Mouse (Mus musculus) embryonic facial prominence, embryonic 11.5 days (tissue): Measurements from ENCODE around the gene Dbi. TPM values are rescaled to one million over a fixed set of nuclear protein-coding genes. Genes with fewer than 3 reads are reported as not detected.

Source experiments
- ATAC-seq: fragments of 200-750 bp; cut with Nextera tagmentation; replicated peaks from 2 replicates; pipeline ENCODE4 v1.8.0; 2017; ENCODE audit warnings: low read depth; ENCODE audit not compliant: insufficient number of reproducible peaks, low FRiP score, low TSS enrichment
- DNase-seq: peaks from one replicate; pipeline ENCODE4 v3.0.0-alpha.2; 2015; ENCODE audit warnings: low spot score
- H3K27ac ChIP-seq: fragments of 300-500 bp; sonication (generic); replicated peaks from 2 replicates; pipeline ENCODE4 v1.5.1; 2014; ENCODE audit warnings: mild to moderate bottlenecking, low read depth, low read length, control low read depth
- H3K27me3 ChIP-seq: fragments of 300-500 bp; sonication (generic); 2 replicates; pipeline ENCODE4 v1.6.1; 2014; ENCODE audit warnings: mild to moderate bottlenecking, low read length, moderate library complexity, mixed read lengths; ENCODE audit not compliant: control insufficient read depth, insufficient read depth
- H3K36me3 ChIP-seq: fragments of 300-500 bp; sonication (generic); replicated peaks from 2 replicates; pipeline ENCODE4 v1.6.1; 2014; ENCODE audit warnings: low read depth, mild to moderate bottlenecking, low read length, moderate library complexity, mixed read lengths; ENCODE audit not compliant: control insufficient read depth, insufficient read depth
- H3K4me1 ChIP-seq: fragments of 300-500 bp; sonication (generic); 2 replicates; pipeline ENCODE4 v1.6.1; 2014; ENCODE audit warnings: low read length, mixed read lengths; ENCODE audit not compliant: control insufficient read depth, insufficient read depth
- H3K4me2 ChIP-seq: fragments of 300-500 bp; sonication (generic); 2 replicates; pipeline ENCODE4 v1.6.1; 2014; ENCODE audit warnings: low read depth, mild to moderate bottlenecking, control low read depth, low read length, moderate library complexity
- H3K4me3 ChIP-seq: fragments of 300-500 bp; sonication (generic); 2 replicates; pipeline ENCODE4 v1.5.1; 2014; ENCODE audit warnings: low read depth, low read length, control low read depth
- H3K9ac ChIP-seq: fragments of 300-500 bp; sonication (generic); replicated peaks from 2 replicates; pipeline ENCODE4 v1.6.1; 2014; ENCODE audit warnings: mild to moderate bottlenecking, control low read depth, low read length
- H3K9me3 ChIP-seq: fragments of 300-500 bp; sonication (generic); replicated peaks from 2 replicates; pipeline ENCODE4 v1.6.1; 2016; ENCODE audit warnings: mild to moderate bottlenecking, low read length, inconsistent platforms, mixed read lengths; ENCODE audit not compliant: control insufficient read depth
- WGBS: fragments of 180-500 bp; shearing (Covaris S2); extraction: QIAGEN DNeasy Blood & Tissue Kit; methylation state at CpG from one replicate; pipeline ENCODE4 v1.1.7; 2014; 5-methylcytosine and 5-hydroxymethylcytosine counted together
- polyA plus RNA-seq: library from polyadenylated mRNA; unstranded; fragments of >200 nt; fragmentation: Nextera tagmentation; extraction: Ambion mirVana; gene quantifications from 2 replicates; pipeline ENCODE4 v1.2.1, GENCODE M21; 2014

Gene Dbi
- polyA plus RNA-seq, 1 experiment from 2014 or later, result 674 TPM

GRCm38 (mm10) chr1:120126318-120126717 is 5.4 kb upstream of the Dbi start:
- 71% methylated on average over 9 of the region's 9 CpGs for WGBS

GRCm38 (mm10) chr1:120125471-120125870 is 4.6 kb upstream of the Dbi start:
- DNase-seq (no peak), ATAC-seq (no peak)
- no peaks in the 10 kb centered on the region for H3K36me3 ChIP-seq
- no peak overlapping the region for H3K9ac ChIP-seq
- H3K27me3 ChIP-seq, result no peaks in the 10 kb centered on the region
- H3K4me3 ChIP-seq, result no peak overlapping the region
- 78% methylated on average over 6 of the region's 6 CpGs for WGBS
- H3K4me2 ChIP-seq, result no peak overlapping the region
- no peak overlapping the region for H3K27ac ChIP-seq
- H3K9me3 ChIP-seq, result no peaks in the 10 kb centered on the region
- no peaks in the 10 kb centered on the region for H3K4me1 ChIP-seq

More at GRCm38 (mm10) chr1:120126318-120126717, 5.4 kb upstream of the Dbi start:
- Histone ChIP-seq H3K27ac (no peak overlapping the region), H3K36me3 (no peaks in the 10 kb centered on the region), H3K4me3 (no peak overlapping the region), H3K9ac (no peak overlapping the region), H3K9me3 (no peaks in the 10 kb centered on the region), H3K27me3 (no peaks in the 10 kb centered on the region), H3K4me2 (no peak overlapping the region), H3K4me1 (no peaks in the 10 kb centered on the region)
- ATAC-seq (no peak), DNase-seq (no peak)

DNA sequence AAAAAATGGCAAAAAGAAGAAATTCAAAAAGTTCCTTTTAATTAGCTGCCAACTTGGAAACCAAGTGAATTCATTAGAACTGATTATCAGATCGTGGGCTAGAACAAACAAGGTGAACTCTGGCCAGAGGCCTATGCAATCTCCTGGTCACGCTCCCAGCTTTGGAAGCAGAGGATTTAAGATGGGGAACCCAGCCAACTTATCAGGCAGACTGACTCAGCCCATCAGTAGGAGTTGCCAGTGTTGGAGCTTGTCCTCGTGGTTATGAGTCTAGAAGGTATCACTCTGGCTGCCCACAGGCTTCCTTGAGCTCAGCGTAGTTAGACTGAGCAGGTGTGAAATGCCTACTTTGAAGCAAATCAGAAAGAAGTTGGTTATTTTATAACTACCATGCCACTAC is 4.0 kb upstream of the Dbi start:
- Histone ChIP-seq H3K36me3 (no peaks in the 10 kb centered on the region), H3K9ac (no peak overlapping the region), H3K27ac (no peak overlapping the region), H3K27me3 (no peaks in the 10 kb centered on the region), H3K4me2 (no peak overlapping the region), H3K4me1 (peaks cover 2% of the 10 kb centered on the region; the same call in 1 of the 2 replicates), H3K4me3 (no peak overlapping the region), H3K9me3 (no peaks in the 10 kb centered on the region)
- DNase-seq (no peak), ATAC-seq (no peak)
- WGBS, result 87% methylated on average over 4 of the region's 4 CpGs

DNA sequence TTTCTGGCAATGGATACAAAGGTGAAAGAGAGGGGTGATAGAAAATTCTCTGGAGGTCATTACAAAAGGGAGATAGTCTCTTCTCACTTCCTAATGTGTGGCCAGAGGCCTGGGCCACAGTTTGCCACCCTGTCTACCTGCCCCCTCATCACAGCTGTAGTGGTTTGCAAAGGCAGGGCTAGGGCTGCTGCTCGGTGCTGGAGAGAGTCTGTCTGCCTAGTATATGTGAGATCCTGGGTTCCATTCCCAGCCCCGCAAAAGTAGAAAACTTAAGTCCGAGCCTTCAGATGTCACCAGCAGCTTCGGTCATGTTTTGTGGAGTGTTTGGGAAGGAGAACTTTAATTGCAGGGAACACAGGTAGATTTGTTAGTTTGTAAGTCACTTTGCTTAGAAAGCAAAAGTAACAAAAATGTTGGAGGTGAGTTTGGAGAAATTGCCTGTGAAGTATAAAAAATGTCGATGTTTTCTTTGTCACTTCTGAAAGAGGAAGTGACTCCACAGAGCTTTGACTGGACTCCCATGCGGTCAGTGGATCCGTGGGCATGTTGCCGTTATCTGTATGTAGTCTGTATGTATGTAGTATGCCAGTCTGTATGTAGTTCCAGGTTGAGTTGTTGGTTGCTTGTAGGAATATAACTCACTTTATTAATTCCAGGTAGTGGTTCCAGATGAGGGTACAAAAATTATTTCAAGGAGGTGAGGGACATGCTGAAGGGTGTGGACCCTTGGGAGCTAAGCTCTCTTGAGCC is 1.9 kb upstream of the Dbi start:
- no peak overlapping the region for H3K27ac ChIP-seq
- DNase-seq (no peak), ATAC-seq (no peak)
- 91% methylated on average over 8 of the region's 8 CpGs for WGBS
- H3K27me3 ChIP-seq, result no peaks in the 10 kb centered on the region
- H3K9me3 ChIP-seq, result no peaks in the 10 kb centered on the region
- H3K4me3 ChIP-seq, result no peak overlapping the region
- H3K36me3 ChIP-seq, result no peaks in the 10 kb centered on the region
- no peak overlapping the region for H3K4me2 ChIP-seq
- no peak overlapping the region for H3K9ac ChIP-seq
- peaks cover 2% of the 10 kb centered on the region; the same call in 1 of the 2 replicates for H3K4me1 ChIP-seq

- DNase-seq (no peak), ATAC-seq (no peak)
- Histone ChIP-seq H3K27me3 (no peaks in the 10 kb centered on the region), H3K4me2 (peak overlapping the region; percentile 68), H3K9me3 (no peaks in the 10 kb centered on the region), H3K9ac (peak overlapping the region; percentile 63), H3K4me1 (peaks cover 2% of the 10 kb centered on the region; the same call in 1 of the 2 replicates), H3K36me3 (no peaks in the 10 kb centered on the region), H3K4me3 (peak overlapping the region; percentile 43), H3K27ac (peak overlapping the region; percentile 30; the same call in 1 of the 2 replicates)
- WGBS, result 86% methylated on average over 9 of the region's 9 CpGs
These were observed 1.2 kb upstream of the Dbi start for GRCm38 (mm10) chr1:120121930-120122530.

- DNase-seq, result peak; percentile 24
- peak; percentile 71 for ATAC-seq
- H3K4me1 ChIP-seq, result peaks cover 2% of the 10 kb centered on the region; the same call in 1 of the 2 replicates
- no peaks in the 10 kb centered on the region for H3K9me3 ChIP-seq
- peak overlapping the region; percentile 30 for H3K27ac ChIP-seq
- no peaks in the 10 kb centered on the region for H3K27me3 ChIP-seq
- peak overlapping the region; percentile 43 for H3K4me3 ChIP-seq
- peaks cover 3% of the 10 kb centered on the region for H3K36me3 ChIP-seq
- H3K4me2 ChIP-seq, result peak overlapping the region; percentile 77
- peak overlapping the region; percentile 65 for H3K9ac ChIP-seq
- WGBS, result 4% methylated on average over 24 of the region's 24 CpGs
These were observed 523 bp downstream of the Dbi start for GRCm38 (mm10) chr1:120120141-120120968.

GRCm38 (mm10) chr1:120119389-120119788 is 1.5 kb downstream of the Dbi start:
- Histone ChIP-seq H3K4me1 (peaks cover 2% of the 10 kb centered on the region; the same call in 1 of the 2 replicates), H3K9ac (no peak overlapping the region), H3K4me3 (no peak overlapping the region), H3K27me3 (no peaks in the 10 kb centered on the region), H3K4me2 (no peak overlapping the region), H3K27ac (no peak overlapping the region), H3K36me3 (peaks cover 12% of the 10 kb centered on the region), H3K9me3 (no peaks in the 10 kb centered on the region)
- ATAC-seq (no peak), DNase-seq (no peak)
- 86% methylated on average over 4 of the region's 4 CpGs for WGBS
